Mouse (Mus musculus) forebrain, embryonic 14.5 days (tissue): ENCODE measurements around the gene Rb1. TPM values are rescaled to one million over a fixed set of nuclear protein-coding genes. Genes with fewer than 3 reads are reported as not detected.

Source experiments
- ATAC-seq: fragments of 200-750 bp; cut with Nextera tagmentation; 2 replicates; pipeline ENCODE4 v1.8.0; 2017; ENCODE audit warnings: mild to moderate bottlenecking, moderate library complexity
- DNase-seq: peaks from one replicate; pipeline ENCODE4 v3.0.0-alpha.2; 2015; ENCODE audit warnings: low spot score
- H3K27ac ChIP-seq: fragments of 300-500 bp; sonication (generic); 2 replicates; pipeline ENCODE4 v1.5.1; 2014; ENCODE audit warnings: low read depth, mild to moderate bottlenecking, control low read depth, low read length, moderate library complexity
- H3K27me3 ChIP-seq: fragments of 300-500 bp; sonication (generic); replicated peaks from 2 replicates; pipeline ENCODE4 v1.6.1; 2014; ENCODE audit warnings: low read length, control low read depth, mixed read lengths; ENCODE audit not compliant: control insufficient read depth, insufficient read depth
- H3K36me3 ChIP-seq: fragments of 300-500 bp; sonication (generic); 2 replicates; pipeline ENCODE4 v1.6.1; 2014; ENCODE audit warnings: low read length, control low read depth; ENCODE audit not compliant: control insufficient read depth, insufficient read depth
- H3K4me1 ChIP-seq: fragments of 300-500 bp; sonication (generic); 2 replicates; pipeline ENCODE4 v1.6.1; 2014; ENCODE audit warnings: antibody characterized with exemption, low read length, control low read depth; ENCODE audit not compliant: control insufficient read depth, insufficient read depth
- H3K4me2 ChIP-seq: fragments of 300-500 bp; sonication (generic); 2 replicates; pipeline ENCODE4 v1.6.1; 2014; ENCODE audit warnings: mild to moderate bottlenecking, control low read depth, low read length
- H3K4me3 ChIP-seq: fragments of 300-500 bp; sonication (generic); 2 replicates; pipeline ENCODE4 v1.5.1; 2014; ENCODE audit warnings: low read depth, low read length, control low read depth
- H3K9ac ChIP-seq: fragments of 300-500 bp; sonication (generic); 2 replicates; pipeline ENCODE4 v1.6.1; 2014; ENCODE audit warnings: mild to moderate bottlenecking, low read length, control low read depth, moderate library complexity
- H3K9me3 ChIP-seq: fragments of 300-500 bp; sonication (generic); replicated peaks from 2 replicates; pipeline ENCODE4 v1.6.1; 2016; ENCODE audit warnings: low read length, control low read depth, mixed read lengths; ENCODE audit not compliant: control insufficient read depth
- WGBS: fragments of 180-500 bp; shearing (Covaris S2); extraction: QIAGEN DNeasy Blood & Tissue Kit; methylation state at CpG from one replicate; pipeline ENCODE4 v1.1.7; 2014; 5-methylcytosine and 5-hydroxymethylcytosine counted together
- polyA plus RNA-seq: library from polyadenylated mRNA; unstranded; fragments of >200 nt; fragmentation: Nextera tagmentation; extraction: Ambion mirVana; gene quantifications from 2 replicates; pipeline ENCODE4 v1.2.1, GENCODE M21; 2014

Rb1 gene
- polyA plus RNA-seq, 1 experiment from 2014 or later: 28.5 TPM

DNA sequence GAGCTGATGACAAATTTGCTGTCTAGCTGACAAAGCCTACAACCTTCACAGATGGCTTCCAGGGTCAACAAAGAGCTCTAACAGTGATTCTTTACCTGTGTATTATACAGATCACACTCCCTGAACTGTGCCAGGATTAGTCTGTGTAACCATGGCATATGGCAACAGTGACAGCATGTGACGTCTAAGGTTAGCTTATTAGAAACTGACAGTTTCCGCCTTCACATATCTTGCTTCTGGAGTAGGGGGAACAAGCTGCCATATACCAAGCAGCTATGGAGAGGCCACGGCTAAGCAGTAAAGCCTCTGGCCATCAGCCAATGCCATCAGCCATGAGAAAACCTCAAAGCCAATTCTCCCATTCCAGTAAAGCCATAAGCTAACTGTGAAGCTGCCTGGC, 99.3 kb downstream of the Rb1 start:
- Histone ChIP-seq H3K4me3 (no peak overlapping the region), H3K4me2 (no peak overlapping the region), H3K9ac (no peak overlapping the region), H3K27ac (no peak overlapping the region), H3K4me1 (peaks cover 8% of the 10 kb centered on the region; the same call in 1 of the 2 replicates), H3K9me3 (no peaks in the 10 kb centered on the region), H3K36me3 (no peaks in the 10 kb centered on the region), H3K27me3 (no peaks in the 10 kb centered on the region)
- WGBS: 48% methylated on average over 3 of the region's 3 CpGs
- DNase-seq: peak; percentile 71
- ATAC-seq: peak; percentile 74

DNA sequence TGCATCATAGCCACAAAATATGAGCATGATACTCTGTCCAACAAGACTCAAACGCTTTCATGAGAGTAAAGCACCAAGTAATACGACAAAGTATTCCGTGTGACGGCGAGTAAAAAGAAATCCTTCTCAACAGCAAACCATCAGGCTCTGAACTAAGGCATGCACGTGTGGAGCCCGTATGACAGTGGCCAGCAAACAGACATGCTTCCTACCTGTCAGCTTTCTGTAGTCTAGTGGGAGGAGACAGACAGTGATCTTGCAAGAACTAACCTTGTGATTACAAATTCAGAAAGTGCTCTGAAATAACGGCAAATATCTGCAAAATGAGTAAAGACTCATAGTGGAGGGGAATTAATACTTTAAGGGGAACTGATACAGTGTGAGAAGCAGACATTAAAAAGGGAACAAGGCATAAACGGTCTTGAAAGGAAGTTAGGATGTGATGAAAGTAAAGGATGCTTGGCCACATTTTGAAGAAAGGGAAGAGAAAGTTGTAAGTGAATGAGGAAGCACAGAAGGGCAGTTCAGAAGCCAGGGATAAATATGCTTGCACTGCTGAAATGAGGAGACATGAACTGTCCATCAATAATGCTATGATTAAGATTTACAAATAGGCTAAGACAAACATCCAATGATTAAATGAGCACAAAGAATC, 103.2 kb downstream of the Rb1 start:
- no peak for ATAC-seq
- peaks cover 5% of the 10 kb centered on the region; the same call in 1 of the 2 replicates for H3K4me1 ChIP-seq
- H3K4me2 ChIP-seq: no peak overlapping the region
- no peak for DNase-seq
- no peaks in the 10 kb centered on the region for H3K36me3 ChIP-seq
- WGBS: 90% methylated on average over 9 of the region's 9 CpGs
- H3K4me3 ChIP-seq: no peak overlapping the region
- H3K27me3 ChIP-seq: no peaks in the 10 kb centered on the region
- no peak overlapping the region for H3K9ac ChIP-seq
- H3K27ac ChIP-seq: no peak overlapping the region
- H3K9me3 ChIP-seq: no peaks in the 10 kb centered on the region

DNA sequence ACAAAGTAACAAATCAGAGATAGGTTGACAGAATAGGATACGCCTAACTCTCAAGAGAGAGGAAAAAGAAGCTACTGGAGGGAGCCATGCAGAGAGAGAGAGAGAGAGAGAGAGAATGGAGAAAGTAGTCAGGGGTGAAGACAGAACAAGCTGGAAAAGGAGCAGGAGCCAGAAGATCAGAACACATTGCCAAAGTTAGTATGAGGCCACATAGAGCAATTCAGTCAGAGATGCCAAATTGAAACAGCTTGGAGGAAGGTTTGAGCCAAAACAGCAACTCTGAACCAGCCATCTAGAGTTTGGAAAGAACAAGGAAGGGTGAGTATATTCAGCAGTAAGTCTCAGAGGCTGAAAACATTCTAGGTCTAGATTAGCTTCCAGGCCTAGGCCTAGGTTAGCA, 108.6 kb downstream of the Rb1 start:
- H3K27me3 ChIP-seq: no peaks in the 10 kb centered on the region
- H3K4me1 ChIP-seq: no peaks in the 10 kb centered on the region
- 80% methylated on average over 1 of the region's 1 CpGs for WGBS
- no peak overlapping the region for H3K27ac ChIP-seq
- no peak overlapping the region for H3K9ac ChIP-seq
- peak; percentile 49 for DNase-seq
- no peak overlapping the region for H3K4me3 ChIP-seq
- no peaks in the 10 kb centered on the region for H3K9me3 ChIP-seq
- no peak overlapping the region for H3K4me2 ChIP-seq
- H3K36me3 ChIP-seq: peaks cover 25% of the 10 kb centered on the region
- ATAC-seq: no peak

DNA sequence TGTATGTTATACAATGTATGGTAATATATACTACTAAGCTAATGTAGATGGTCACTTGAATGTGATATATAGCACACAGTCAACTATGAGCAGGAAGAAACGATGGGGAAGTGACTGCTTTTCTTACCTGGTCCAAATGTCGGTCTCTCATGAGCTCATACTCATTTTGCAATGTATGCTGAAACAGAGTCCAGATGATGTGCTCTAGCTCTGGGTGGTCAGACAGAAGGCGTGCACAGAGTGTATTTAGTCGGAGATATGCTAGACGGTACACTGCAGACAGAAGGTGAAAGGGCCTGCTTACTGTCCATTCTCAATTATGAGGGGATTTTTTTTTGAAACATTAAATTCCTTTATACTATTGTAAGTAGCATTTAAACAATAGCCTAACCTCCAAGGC, 114.1 kb downstream of the Rb1 start:
- WGBS: 98% methylated on average over 5 of the region's 5 CpGs
- no peak for ATAC-seq

DNA sequence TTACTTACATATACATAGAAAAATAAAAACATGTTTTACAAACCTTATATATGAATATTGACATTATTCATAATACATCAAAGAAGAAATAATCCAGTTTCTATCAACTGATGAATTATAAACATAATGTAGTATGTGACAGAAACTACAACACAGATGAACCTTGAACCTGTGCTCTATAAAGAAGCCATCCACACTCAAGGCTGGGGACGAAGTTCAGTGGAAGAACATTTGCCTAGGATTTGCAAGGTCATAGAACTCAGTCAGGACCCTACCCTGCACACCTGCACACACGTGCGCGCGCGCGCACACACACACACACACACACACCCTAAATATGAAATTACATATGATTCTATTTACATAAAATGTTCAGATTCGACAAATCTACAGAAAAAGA, 115.4 kb downstream of the Rb1 start:
- Histone ChIP-seq H3K4me1 (no peaks in the 10 kb centered on the region), H3K27ac (no peak overlapping the region), H3K4me3 (no peak overlapping the region), H3K36me3 (peaks cover 16% of the 10 kb centered on the region; the same call in 1 of the 2 replicates), H3K4me2 (no peak overlapping the region), H3K27me3 (no peaks in the 10 kb centered on the region), H3K9me3 (no peaks in the 10 kb centered on the region), H3K9ac (no peak overlapping the region)
- ATAC-seq: no peak
- WGBS: 97% methylated on average over 8 of the region's 8 CpGs
- no peak for DNase-seq

More for the DNA sequence above, 114.1 kb downstream of the Rb1 start:
- Histone ChIP-seq H3K9ac (no peak overlapping the region), H3K4me1 (no peaks in the 10 kb centered on the region), H3K9me3 (no peaks in the 10 kb centered on the region), H3K27me3 (no peaks in the 10 kb centered on the region), H3K4me3 (no peak overlapping the region), H3K27ac (no peak overlapping the region), H3K4me2 (no peak overlapping the region), H3K36me3 (peaks cover 28% of the 10 kb centered on the region)
- DNase-seq: no peak

DNA sequence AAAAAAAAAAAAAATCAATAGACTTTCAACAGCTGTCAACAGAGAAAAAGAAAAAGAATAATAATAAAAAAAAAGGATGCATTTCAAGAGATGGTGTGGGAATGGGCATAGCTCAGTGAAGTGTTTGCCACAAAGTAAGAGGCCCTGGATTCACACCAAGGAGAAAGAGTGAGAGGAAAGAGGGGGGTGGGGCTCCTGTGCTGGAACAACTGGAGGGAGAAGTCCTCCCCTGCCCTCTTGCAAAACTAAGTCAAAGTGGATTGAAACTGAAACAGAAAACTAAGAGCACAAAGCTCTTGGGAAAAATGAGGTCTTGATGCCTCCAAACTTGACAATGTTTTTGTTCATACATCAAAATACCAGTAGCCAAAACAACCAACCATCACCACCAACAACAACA, 116.4 kb downstream of the Rb1 start:
- peaks cover 13% of the 10 kb centered on the region; the same call in 1 of the 2 replicates for H3K36me3 ChIP-seq
- ATAC-seq: no peak
- no peak overlapping the region for H3K4me2 ChIP-seq
- no peak overlapping the region for H3K27ac ChIP-seq
- no peaks in the 10 kb centered on the region for H3K9me3 ChIP-seq
- no peaks in the 10 kb centered on the region for H3K4me1 ChIP-seq
- H3K9ac ChIP-seq: no peak overlapping the region
- no peaks in the 10 kb centered on the region for H3K27me3 ChIP-seq
- DNase-seq: no peak
- no peak overlapping the region for H3K4me3 ChIP-seq

DNA sequence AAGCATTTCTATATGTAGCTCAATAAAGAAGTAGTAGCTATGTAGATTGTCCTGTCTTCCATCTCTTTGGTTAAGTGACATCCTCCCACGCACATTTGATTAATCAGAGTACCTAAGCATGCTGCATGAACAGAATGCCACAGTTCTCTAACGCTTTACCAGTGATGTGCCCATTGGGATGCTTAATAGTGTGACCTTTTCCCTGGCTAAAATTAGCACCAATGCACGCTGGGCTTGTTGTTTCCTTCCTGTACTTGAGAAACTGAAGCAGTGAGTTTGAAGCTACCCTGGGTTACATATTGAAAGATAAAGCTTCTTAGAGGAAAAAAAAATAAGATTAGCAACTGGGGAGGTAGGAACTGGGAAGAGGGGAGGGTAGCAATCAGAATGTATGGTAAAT, 121.6 kb downstream of the Rb1 start:
- no peak for ATAC-seq
- Histone ChIP-seq H3K27me3 (no peaks in the 10 kb centered on the region), H3K9ac (no peak overlapping the region), H3K9me3 (no peaks in the 10 kb centered on the region), H3K27ac (no peak overlapping the region), H3K4me2 (no peak overlapping the region), H3K36me3 (no peaks in the 10 kb centered on the region; the same call in 1 of the 2 replicates), H3K4me3 (no peak overlapping the region), H3K4me1 (0 out of 2 replicates have a peak, but pooled peaks cover 2% of the 10 kb centered on the region)
- no peak for DNase-seq
- 86% methylated on average over 3 of the region's 3 CpGs for WGBS

DNA sequence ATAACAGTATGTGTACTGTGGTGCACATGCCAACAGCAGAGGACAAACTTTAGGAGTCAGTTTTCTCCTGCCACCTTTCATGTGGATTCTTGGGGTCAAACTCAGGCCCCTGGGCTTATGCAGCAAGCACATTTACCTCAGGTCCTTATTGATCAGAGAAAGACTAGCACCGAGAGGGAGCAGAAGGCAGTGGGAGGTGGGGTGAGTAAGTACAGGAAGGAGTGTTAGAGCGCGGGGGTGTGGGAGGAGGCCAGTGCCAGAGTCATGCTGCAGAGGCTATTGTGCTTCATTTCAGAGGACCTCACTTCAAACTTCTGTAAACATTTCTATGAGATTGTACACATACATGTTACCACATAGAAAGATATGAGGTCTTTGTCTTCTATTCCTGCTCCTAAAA, 124.2 kb downstream of the Rb1 start:
- Histone ChIP-seq H3K36me3 (peaks cover 17% of the 10 kb centered on the region), H3K27me3 (no peaks in the 10 kb centered on the region), H3K9ac (no peak overlapping the region), H3K9me3 (no peaks in the 10 kb centered on the region), H3K4me1 (0 out of 2 replicates have a peak, but pooled peaks cover 2% of the 10 kb centered on the region), H3K27ac (no peak overlapping the region), H3K4me2 (no peak overlapping the region), H3K4me3 (no peak overlapping the region)
- no peak for ATAC-seq
- WGBS: 78% methylated on average over 3 of the region's 3 CpGs
- no peak for DNase-seq

DNA sequence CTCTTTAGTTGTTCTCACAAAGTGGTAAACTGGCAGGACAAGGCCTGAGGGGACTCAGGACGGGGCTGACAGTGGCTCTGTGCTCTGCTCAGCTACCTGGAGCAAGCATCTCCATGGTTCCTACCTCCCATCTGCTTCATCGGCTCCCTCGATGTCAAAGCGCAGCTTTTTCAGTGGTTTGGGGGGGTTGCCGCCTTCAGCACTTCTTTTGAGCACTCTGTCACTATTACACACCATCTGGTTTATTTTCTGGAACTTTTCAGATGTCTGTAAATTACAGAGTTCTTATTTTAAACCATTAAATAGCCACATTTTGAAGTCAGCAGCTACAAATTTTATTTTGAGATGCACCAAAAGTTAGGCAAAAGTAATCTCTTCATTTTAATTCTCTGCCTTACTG, 126.6 kb downstream of the Rb1 start:
- 43% methylated on average over 5 of the region's 5 CpGs for WGBS
- peaks cover 22% of the 10 kb centered on the region for H3K36me3 ChIP-seq
- peak; percentile 52; the same call in 1 of the 2 replicates for ATAC-seq

More for the DNA sequence above, 126.6 kb downstream of the Rb1 start:
- Histone ChIP-seq H3K4me1 (0 out of 2 replicates have a peak, but pooled peaks cover 2% of the 10 kb centered on the region), H3K9me3 (no peaks in the 10 kb centered on the region), H3K27ac (peak overlapping the region; percentile 22; the same call in 1 of the 2 replicates), H3K4me3 (no peak overlapping the region), H3K27me3 (no peaks in the 10 kb centered on the region), H3K4me2 (no peak overlapping the region), H3K9ac (no peak overlapping the region)
- peak; percentile 19 for DNase-seq
